Mouse (Mus musculus): ENCODE data around the gene Proser3.
"Not testable (repeated sequence)": the region's sequence is repeated elsewhere in the genome, so short reads cannot be mapped to it uniquely, and the experiment has no call there.

Gene Proser3

DNA sequence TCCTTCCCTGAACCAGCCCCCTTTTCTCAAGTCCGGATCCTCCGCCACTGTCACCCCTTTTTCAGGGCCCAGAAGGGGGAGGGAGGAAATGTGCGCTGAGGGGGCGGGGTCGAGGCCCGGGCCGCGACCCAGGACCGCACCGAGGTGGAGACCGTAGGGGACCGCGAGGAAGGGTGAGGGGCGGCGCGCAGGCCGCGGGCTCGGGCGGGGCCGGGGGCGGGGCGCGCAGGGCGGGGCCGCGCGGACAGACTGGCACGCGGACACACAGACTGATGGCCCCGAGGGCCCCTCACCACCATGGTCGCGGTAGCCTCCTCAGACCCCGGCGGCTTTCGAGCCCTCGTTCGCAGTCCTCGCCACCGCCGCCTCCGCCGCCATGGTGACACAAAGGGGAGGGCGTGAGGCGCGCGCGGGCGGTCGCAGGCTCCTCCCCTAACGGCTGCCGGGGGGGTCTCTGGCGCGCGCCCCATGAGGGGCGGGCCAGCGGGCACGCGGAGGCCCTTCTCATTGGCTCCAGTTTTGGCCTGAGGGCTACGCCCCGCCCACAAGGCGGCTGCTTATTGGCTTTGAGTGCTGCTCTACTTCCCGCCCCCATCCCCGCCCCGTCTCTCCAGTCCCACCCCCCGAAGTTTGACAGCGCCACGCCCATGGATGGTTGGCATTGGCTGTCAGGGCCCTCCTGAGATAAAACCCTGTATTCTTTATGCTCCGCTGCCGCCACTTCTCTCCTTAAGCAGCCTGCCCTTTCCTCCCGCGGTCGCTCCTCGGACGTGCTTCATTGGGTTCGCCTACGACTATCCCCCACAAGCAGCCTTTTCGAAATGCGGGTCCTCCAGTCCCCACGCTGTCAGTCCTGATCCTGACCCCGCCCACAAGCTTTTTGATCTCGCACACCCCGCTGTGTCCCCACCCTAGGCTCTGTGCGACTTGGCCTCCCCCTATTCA, 17.2 kb downstream of the Proser3 start, which contains the start of gene Arhgap33:
Gene Arhgap33 (minus strand): TSS at position 428 of the 945 bp plus-strand sequence.
- peak; percentile 96 for DNase-seq

DNA sequence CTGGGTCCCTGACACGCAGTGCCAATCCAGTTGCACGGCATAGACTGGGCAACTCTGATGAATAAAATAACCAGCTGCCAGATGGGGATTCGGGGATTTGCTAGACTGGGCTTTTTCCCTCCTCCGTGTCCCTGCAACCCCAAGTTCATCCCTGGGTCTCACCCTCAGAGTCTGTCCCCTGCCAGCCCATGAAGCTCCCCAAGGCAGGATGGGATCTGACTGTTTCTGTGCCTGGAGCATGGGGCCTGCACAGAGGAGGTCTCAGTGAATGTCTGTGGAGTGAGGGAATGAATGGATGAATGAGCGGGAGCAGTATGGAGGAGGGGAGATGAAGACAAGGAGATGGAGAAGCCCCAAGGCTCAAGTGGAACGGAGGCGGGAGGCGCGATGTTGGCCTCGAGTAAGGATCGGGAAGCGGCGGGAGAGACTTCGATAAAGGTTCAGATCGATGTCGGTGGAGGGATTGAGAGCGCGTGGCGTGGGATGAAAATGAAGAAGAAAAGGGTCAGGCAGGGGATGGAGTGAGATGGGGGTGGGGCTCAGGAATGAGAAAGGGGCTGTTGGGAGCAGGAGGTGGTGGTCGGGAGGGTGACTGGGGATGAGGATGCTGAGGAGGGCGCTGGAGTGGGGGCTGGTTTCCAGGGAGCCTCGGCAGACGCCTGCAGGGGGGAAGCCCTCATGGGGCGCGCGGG, 18.0 kb downstream of the Proser3 start:
- no peak for DNase-seq

DNA sequence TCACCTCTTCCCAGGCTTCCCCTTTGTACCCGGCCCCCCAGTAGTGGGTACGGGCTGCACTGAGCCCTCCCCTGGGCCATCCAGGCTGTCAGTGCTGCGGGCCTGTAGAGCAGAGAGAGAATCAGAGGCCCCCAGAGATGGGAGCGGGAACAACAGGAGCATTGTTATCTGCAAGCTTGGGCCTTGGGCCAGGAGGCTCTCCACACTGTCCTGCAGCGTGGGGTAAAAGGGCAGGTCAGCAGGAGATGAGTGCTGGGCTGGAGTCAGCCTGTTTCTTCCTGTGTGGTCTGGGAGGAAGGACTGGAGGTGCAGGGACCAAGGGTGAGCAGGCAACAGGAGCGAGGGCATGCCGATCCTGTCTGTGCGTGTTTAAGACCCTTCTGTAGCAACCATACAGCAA, 19.2 kb downstream of the Proser3 start:
- DNase-seq, result peak; percentile 58

GRCm38 (mm10) chr7:30531291-30531815, 20.7 kb downstream of the Proser3 start:
- no peak for DNase-seq

GRCm38 (mm10) chr7:30526981-30527380, 25.1 kb downstream of the Proser3 start:
- no peak for DNase-seq

DNA sequence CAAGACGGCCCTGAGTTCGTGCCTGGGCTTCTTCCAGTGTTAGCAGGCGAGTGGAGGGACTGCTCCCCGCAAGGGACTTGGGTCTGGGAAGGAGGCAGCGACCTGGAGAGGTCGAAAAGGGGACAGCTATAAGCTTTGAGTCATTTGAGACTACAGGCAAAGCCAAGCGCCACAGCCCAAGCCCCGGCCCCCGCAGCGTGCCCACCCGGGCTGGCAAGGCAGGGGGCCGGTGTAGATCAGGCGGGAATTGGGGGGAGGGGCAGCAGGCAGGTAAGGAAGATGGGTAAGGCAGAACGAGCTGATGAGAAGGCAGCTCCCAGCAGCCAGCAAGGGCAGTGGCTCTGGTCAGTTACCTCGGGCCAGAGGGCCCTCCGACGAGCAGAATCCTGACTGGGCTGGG, 25.7 kb downstream of the Proser3 start:
- DNase-seq, result no peak

DNA sequence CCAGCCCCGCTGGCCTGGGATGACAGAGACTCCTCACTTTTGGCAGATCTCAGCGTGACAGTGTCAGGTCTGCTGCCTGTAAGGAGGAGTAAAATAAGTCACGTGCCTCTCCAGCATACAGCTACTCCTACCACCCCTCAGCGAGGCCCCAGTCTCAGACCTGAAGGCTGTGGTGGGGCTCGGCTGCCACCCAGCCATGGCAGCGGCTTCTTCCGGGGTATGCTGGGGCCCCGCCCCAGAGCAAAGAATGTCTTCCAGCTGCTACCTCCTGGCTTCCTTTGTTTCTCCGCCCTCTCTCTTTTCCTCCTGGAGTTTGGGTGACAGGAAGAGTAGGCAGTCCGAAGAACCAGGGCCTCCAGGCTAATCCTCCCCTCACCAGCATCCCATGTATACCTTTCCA, 26.1 kb downstream of the Proser3 start:
- no peak for DNase-seq

- no peak for DNase-seq
These were observed 27.6 kb downstream of the Proser3 start for GRCm38 (mm10) chr7:30524487-30524886.

- DNase-seq, result no peak
These were observed 29.2 kb downstream of the Proser3 start for GRCm38 (mm10) chr7:30522871-30523270.

GRCm38 (mm10) chr7:30520856-30521255, 31.2 kb downstream of the Proser3 start:
- no peak for DNase-seq

DNA sequence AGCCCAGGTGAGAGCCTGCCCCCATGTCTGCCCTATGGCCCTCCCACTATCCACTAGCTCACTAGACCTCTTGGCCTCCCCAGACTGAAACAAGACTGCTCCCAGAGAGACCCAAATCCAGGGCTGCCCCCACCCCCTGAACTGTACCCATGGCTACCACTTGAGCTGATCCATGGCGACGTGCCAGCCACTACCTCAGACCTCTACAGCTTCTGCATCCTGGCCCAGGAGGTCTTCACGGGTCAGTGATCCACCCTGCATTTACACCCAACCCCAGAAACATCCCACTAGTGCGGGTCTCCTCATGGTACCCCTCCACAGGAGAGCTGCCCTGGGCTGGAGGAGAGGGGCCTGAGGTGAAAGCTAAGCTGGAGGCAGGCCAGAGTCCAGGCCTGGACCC, 31.7 kb downstream of the Proser3 start:
- no peak for DNase-seq

- no peak for DNase-seq
These were observed 33.8 kb downstream of the Proser3 start for GRCm38 (mm10) chr7:30518325-30518724.

GRCm38 (mm10) chr7:30515003-30515760, 36.9 kb downstream of the Proser3 start:
- no peak for DNase-seq

DNA sequence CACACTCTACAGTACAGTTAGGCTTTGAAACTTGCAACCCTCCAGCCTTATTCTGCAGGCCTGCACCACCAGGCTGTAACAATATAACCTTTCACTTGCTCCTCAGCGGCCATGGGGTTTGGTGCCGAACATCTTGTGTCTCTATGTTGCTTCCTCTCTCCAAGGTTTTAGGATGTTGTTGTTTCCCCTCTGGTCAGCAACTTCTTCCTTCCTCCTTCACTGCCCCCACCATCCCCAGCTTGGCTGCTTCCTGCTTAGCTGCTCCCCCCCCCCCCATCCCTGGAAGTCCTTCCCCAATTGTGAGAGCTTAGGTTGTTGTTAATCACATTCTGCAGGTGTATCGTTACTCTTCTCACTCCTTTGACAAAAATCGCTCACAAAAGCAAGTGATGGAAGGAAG, 44.0 kb downstream of the Proser3 start:
- no peak for DNase-seq

GRCm38 (mm10) chr7:30501159-30501558, 50.9 kb downstream of the Proser3 start:
- DNase-seq, result not testable (repeated sequence)

GRCm38 (mm10) chr7:30495506-30496042, 56.5 kb downstream of the Proser3 start:
- DNase-seq, result peak; percentile 40

- DNase-seq, result peak; percentile 77
These were observed 58.6 kb downstream of the Proser3 start, which contains the start of gene Prodh2 for GRCm38 (mm10) chr7:30493401-30493931. Gene Prodh2, plus strand, starts transcription at chr7:30493622.

GRCm38 (mm10) chr7:30492765-30493164, 59.3 kb downstream of the Proser3 start:
- peak; percentile 89 for DNase-seq

- no peak for DNase-seq
These were observed 61.2 kb downstream of the Proser3 start for GRCm38 (mm10) chr7:30490957-30491307.

DNA sequence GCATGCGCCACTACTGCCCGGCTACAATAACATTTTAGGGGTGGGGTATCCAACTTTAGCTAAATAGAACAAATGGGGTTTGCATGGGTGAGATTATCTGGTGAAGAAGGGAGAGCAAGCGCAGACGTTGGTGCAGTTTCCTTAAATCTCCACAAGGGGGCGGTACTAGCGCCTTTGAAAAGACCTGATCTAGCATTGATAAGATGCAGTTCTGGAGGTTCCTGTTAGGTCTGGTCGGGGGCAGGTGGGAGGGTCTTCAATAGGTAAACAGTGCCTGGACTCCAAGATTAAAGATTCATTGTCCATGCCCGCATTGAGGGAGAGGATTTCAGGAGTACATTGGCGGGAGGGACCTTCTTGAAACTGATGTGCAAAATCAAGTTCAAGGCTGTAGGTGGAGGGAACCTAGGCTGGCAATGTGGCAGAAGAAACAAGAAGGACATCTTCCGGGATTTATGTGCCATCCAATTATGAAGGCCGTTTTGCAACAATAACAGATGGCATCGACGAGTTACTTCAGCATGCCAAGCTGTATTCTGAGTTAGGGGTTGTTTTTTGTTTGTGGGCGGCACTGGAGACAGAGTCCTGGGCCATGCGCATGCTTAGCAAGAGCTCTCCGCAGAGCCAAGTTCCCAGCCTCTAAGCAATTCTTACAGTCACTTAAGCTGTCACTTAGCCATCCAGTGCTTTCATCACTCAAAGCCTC, 61.7 kb downstream of the Proser3 start:
- DNase-seq, result peak; percentile 41
